Mouse (Mus musculus) erythroblast, embryonic 14.5 days (primary cell): ENCODE data around the gene Slc1a7. TPM values are rescaled to one million over a fixed set of nuclear protein-coding genes. Genes with fewer than 3 reads are reported as not detected.

Source experiments
- H3K27me3 ChIP-seq: 2 replicates; pipeline ENCODE4 v1.6.1; 2012; ENCODE audit warnings: inconsistent platforms; ENCODE audit not compliant: control insufficient read depth
- H3K36me3 ChIP-seq: 2 replicates; pipeline ENCODE4 v1.6.1; 2012; ENCODE audit warnings: mild to moderate bottlenecking, inconsistent platforms; ENCODE audit not compliant: control insufficient read depth
- H3K4me1 ChIP-seq: 2 replicates; pipeline ENCODE4 v1.6.1; 2012; ENCODE audit warnings: inconsistent platforms; ENCODE audit not compliant: control insufficient read depth
- H3K4me3 ChIP-seq: replicated peaks from 2 replicates; pipeline ENCODE3; 2012; ENCODE audit warnings: moderate library complexity, mild to moderate bottlenecking, inconsistent platforms
- H3K9me3 ChIP-seq: 2 replicates; pipeline ENCODE4 v1.6.1; 2012; ENCODE audit warnings: low read length, inconsistent platforms, mixed read lengths; ENCODE audit not compliant: control insufficient read depth
- GATA1 ChIP-seq: IDR thresholded peaks from 2 replicates; pipeline ENCODE4 v1.6.1; 2012; ENCODE audit warnings: low read length, inconsistent platforms, mixed read lengths
- TAL1 ChIP-seq: IDR thresholded peaks from 3 replicates; pipeline ENCODE4 v1.6.1; 2012; ENCODE audit warnings: low read length, inconsistent platforms, mixed read lengths
- polyA plus RNA-seq: library from polyadenylated mRNA; stranded (reverse); fragments of >175 nt; gene quantifications from 2 replicates; pipeline ENCODE4 v1.2.3, GENCODE M21; 2012

Slc1a7 gene
- polyA plus RNA-seq, 1 experiment = not detected

GRCm38 (mm10) chr4:107962044-107962732, 5.9 kb upstream of the Slc1a7 start:
- no peak overlapping the region for H3K4me3 ChIP-seq
- H3K36me3 ChIP-seq = no peaks in the 10 kb centered on the region
- no peaks in the 10 kb centered on the region for H3K9me3 ChIP-seq
- TF ChIP-seq TAL1 (no peak), GATA1 (no peak)
- H3K4me1 ChIP-seq = peaks cover 3% of the 10 kb centered on the region; the same call in 1 of the 2 replicates
- peaks cover 4% of the 10 kb centered on the region; the same call in 1 of the 2 replicates for H3K27me3 ChIP-seq

- H3K4me3 ChIP-seq = no peak overlapping the region
- peaks cover 4% of the 10 kb centered on the region; the same call in 1 of the 2 replicates for H3K27me3 ChIP-seq
- no peaks in the 10 kb centered on the region for H3K9me3 ChIP-seq
- H3K4me1 ChIP-seq = peaks cover 3% of the 10 kb centered on the region; the same call in 1 of the 2 replicates
- no peaks in the 10 kb centered on the region for H3K36me3 ChIP-seq
- TF ChIP-seq GATA1 (no peak), TAL1 (no peak)
Observed at GRCm38 (mm10) chr4:107962792-107963191, 5.3 kb upstream of the Slc1a7 start.

GRCm38 (mm10) chr4:107966416-107967109, 1.6 kb upstream of the Slc1a7 start:
- no peaks in the 10 kb centered on the region for H3K36me3 ChIP-seq
- peaks cover 3% of the 10 kb centered on the region; the same call in 1 of the 2 replicates for H3K4me1 ChIP-seq
- H3K4me3 ChIP-seq = no peak overlapping the region
- H3K27me3 ChIP-seq = no peaks in the 10 kb centered on the region
- no peaks in the 10 kb centered on the region for H3K9me3 ChIP-seq
- TF ChIP-seq GATA1 = no peak
- no peak for TF ChIP-seq TAL1

GRCm38 (mm10) chr4:107969781-107970180, 1.6 kb downstream of the Slc1a7 start:
- H3K9me3 ChIP-seq = no peaks in the 10 kb centered on the region
- H3K36me3 ChIP-seq = no peaks in the 10 kb centered on the region
- H3K4me3 ChIP-seq = no peak overlapping the region
- no peaks in the 10 kb centered on the region for H3K27me3 ChIP-seq
- peaks cover 3% of the 10 kb centered on the region; the same call in 1 of the 2 replicates for H3K4me1 ChIP-seq
- TF ChIP-seq GATA1 (no peak), TAL1 (no peak)

- no peaks in the 10 kb centered on the region for H3K27me3 ChIP-seq
- no peak for TF ChIP-seq TAL1
- no peak for TF ChIP-seq GATA1
- no peaks in the 10 kb centered on the region for H3K36me3 ChIP-seq
- H3K4me3 ChIP-seq = no peak overlapping the region
- no peaks in the 10 kb centered on the region for H3K9me3 ChIP-seq
- H3K4me1 ChIP-seq = peaks cover 3% of the 10 kb centered on the region; the same call in 1 of the 2 replicates
Observed at GRCm38 (mm10) chr4:107971162-107971561, 3.0 kb downstream of the Slc1a7 start.

GRCm38 (mm10) chr4:107974527-107974926, 6.4 kb downstream of the Slc1a7 start:
- H3K4me1 ChIP-seq = no peaks in the 10 kb centered on the region
- no peaks in the 10 kb centered on the region for H3K27me3 ChIP-seq
- no peak for TF ChIP-seq GATA1
- TF ChIP-seq TAL1 = no peak

GRCm38 (mm10) chr4:107975004-107975403, 6.9 kb downstream of the Slc1a7 start:
- Histone ChIP-seq H3K36me3 (no peaks in the 10 kb centered on the region), H3K4me3 (no peak overlapping the region), H3K9me3 (no peaks in the 10 kb centered on the region), H3K27me3 (no peaks in the 10 kb centered on the region), H3K4me1 (no peaks in the 10 kb centered on the region)
- TF ChIP-seq GATA1 (no peak), TAL1 (no peak)

More at GRCm38 (mm10) chr4:107974527-107974926, 6.4 kb downstream of the Slc1a7 start:
- Histone ChIP-seq H3K9me3 (no peaks in the 10 kb centered on the region), H3K36me3 (no peaks in the 10 kb centered on the region), H3K4me3 (no peak overlapping the region)

- Histone ChIP-seq H3K9me3 (no peaks in the 10 kb centered on the region), H3K27me3 (no peaks in the 10 kb centered on the region), H3K4me3 (no peak overlapping the region)
Observed at GRCm38 (mm10) chr4:107977593-107977992, 9.5 kb downstream of the Slc1a7 start.

GRCm38 (mm10) chr4:107979530-107979929, 11.4 kb downstream of the Slc1a7 start:
- Histone ChIP-seq H3K4me1 (no peaks in the 10 kb centered on the region), H3K4me3 (no peak overlapping the region), H3K36me3 (no peaks in the 10 kb centered on the region), H3K27me3 (no peaks in the 10 kb centered on the region), H3K9me3 (no peaks in the 10 kb centered on the region)
- TF ChIP-seq TAL1 (no peak), GATA1 (no peak)

More at GRCm38 (mm10) chr4:107977593-107977992, 9.5 kb downstream of the Slc1a7 start:
- no peaks in the 10 kb centered on the region for H3K4me1 ChIP-seq
- TF ChIP-seq TAL1 (no peak), GATA1 (no peak)
- H3K36me3 ChIP-seq = no peaks in the 10 kb centered on the region
